Mouse (Mus musculus) spleen, postnatal 4 days (tissue): Measurements from ENCODE around the gene Prkcsh.

Experiments
- DNase-seq, 2 experiments: peaks; one replicate each; pipeline ENCODE4 v3.0.0; 2022; ENCODE audit warnings: low spot score in 2 of 2

Gene Prkcsh

GRCm38 (mm10) chr9:21987592-21988342 is 14.8 kb upstream of the Prkcsh start:
- no peak for DNase-seq

GRCm38 (mm10) chr9:21988421-21989101 is 14.0 kb upstream of the Prkcsh start:
- no peak for DNase-seq

GRCm38 (mm10) chr9:21989230-21990110 is 13.1 kb upstream of the Prkcsh start, which contains the start of gene Rgl3:
Rgl3 (minus strand) TSS chr9:21989446.
- DNase-seq, result no peak

DNA sequence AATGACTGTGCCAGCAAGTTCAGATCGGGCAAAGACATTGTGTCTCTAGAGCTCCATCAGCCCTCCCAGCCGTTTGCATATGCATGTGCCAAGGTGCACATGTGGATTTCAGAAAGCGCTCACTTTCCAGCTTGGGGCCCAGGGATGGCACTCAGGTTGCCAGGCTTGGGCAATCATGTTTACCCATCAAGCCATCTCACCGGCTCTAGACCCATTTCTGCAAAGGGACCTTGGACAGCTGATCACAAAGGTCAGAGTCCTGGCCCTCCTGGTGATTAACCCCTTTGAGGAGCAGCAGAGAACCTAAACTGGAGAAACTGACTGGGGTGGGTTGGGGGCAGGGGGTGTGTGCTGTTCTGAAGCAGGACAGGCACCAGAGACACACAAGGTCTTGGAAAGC is 10.4 kb upstream of the Prkcsh start:
- no peak for DNase-seq

GRCm38 (mm10) chr9:21996178-21996867 is 6.3 kb upstream of the Prkcsh start:
- no peak for DNase-seq

DNA sequence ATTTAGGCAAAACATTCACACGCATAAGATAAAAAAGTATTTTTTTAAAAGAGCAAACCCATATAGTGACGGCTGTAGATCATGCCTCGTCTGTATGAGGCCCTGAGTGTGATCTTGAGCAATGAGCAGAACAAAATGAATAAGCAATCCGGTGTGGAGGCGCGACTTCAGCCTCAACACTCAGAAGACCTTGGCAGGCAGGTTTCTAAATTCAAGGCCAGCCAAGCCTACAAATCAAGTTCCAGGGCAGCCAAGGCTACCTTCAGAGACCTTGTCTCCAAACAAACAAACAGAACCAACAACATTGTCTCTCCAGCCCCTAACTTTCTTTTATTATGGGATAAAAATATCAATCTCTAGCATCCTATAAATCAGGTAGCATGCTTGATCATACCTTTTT is 2.3 kb upstream of the Prkcsh start:
- no peak for DNase-seq

DNA sequence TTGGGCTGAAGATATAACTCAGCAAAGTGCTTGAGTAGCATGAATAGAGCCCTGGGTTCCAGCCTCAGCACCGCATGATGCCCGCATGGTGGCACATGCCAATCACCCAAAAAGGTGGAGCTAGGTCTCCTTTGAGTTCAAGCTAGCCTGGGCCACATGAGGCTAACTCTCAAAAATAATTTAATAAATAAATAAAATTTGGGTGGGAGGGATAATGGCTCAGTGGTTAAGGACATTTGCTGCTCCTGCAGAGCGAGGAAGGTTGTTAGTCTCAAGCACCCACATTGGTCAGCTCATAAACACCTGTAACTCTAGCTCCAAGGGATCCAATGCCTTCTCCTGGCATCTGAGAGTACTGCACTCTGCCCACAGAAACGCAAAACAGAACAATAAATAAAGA is 973 bp upstream of the Prkcsh start:
- DNase-seq, result no peak

DNA sequence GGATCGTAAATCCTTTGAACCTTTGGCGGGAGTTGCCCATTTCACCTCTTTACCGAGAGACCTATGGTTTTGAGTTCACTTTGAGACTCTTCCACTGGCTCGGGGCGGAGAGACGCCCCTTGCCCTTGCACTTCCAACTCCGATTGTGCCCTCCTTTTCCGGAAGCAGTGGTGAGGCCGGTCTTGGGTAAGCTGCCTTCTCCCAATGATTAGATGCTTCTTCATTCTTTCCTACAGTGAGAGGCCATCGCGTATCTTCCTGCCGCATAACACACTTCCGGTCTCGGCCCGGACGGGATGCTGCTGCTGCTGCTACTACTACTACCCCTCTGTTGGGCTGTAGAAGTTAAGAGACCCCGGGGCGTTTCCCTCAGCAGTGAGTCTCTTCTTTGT is 553 bp downstream of the Prkcsh start:
- DNase-seq, result peak in 1 of 2 experiments; percentile 44

- no peak for DNase-seq
Measured at GRCm38 (mm10) chr9:22004546-22004945, 1.9 kb downstream of the Prkcsh start.

- DNase-seq, result no peak
Measured at GRCm38 (mm10) chr9:22011055-22011454, 8.4 kb downstream of the Prkcsh start.

DNA sequence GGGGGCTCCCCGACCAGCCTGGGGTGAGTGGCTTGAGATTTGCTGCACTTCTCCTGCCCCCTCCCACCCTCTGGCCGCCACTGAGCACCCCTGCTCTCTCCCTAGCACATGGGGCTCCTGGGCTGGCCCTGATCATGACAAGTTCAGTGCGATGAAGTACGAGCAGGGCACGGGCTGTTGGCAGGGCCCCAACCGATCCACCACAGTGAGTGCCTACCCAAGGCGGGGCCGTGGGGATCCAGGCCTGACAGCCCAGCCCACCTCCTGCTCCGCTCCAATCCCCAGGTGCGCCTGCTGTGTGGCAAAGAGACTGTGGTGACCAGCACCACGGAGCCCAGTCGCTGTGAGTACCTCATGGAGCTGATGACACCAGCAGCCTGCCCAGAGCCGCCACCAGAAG is 10.1 kb downstream of the Prkcsh start:
- no peak for DNase-seq

DNA sequence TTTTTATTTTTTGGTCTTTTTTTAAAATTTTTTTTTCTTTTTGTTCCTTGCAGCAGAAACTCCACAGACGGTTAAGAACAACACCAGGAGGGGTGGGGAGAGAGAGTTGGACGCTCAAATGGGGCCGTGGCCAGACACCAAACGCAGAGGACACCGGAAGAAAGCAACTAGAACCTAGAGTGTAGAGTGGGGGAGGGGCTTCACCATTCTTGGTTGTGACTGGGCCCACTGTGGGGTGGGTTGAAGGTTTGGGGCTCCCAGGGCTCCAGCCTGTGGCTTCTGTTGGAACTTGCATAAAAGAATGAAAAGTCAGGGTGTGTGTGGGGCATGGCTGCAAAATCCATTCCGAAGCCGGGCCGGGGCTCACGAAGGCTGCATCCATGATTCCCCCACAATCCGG is 13.6 kb downstream of the Prkcsh start:
- DNase-seq, result no peak

- no peak for DNase-seq
Measured at GRCm38 (mm10) chr9:22017208-22017825, 14.7 kb downstream of the Prkcsh start.

GRCm38 (mm10) chr9:22024592-22024991 is 22.0 kb downstream of the Prkcsh start:
- no peak for DNase-seq

DNA sequence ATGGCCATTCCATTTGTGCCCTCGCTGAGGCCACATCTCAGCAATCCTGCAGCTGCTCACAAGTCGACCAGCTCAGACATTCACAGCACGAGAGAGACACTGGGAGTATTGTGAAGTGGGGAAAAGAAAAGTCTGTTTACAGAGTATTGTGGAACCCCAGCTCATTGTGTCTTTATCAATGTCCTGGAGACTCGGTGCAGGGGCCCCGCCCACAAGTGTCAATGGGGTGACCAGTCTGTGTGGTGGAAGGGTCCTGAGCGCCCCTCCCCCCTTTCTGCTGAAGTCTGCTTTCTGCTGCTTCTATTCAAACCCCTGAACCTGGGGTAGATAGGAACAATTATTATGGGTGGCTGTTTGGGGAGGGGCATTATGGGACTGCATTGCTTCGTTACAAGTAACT is 25.9 kb downstream of the Prkcsh start:
- DNase-seq, result no peak

- DNase-seq, result no peak
Measured at GRCm38 (mm10) chr9:22030386-22030785, 27.8 kb downstream of the Prkcsh start.

GRCm38 (mm10) chr9:22035300-22036044 is 32.9 kb downstream of the Prkcsh start:
- no peak for DNase-seq

GRCm38 (mm10) chr9:22037826-22038225 is 35.2 kb downstream of the Prkcsh start:
- DNase-seq, result no peak

DNA sequence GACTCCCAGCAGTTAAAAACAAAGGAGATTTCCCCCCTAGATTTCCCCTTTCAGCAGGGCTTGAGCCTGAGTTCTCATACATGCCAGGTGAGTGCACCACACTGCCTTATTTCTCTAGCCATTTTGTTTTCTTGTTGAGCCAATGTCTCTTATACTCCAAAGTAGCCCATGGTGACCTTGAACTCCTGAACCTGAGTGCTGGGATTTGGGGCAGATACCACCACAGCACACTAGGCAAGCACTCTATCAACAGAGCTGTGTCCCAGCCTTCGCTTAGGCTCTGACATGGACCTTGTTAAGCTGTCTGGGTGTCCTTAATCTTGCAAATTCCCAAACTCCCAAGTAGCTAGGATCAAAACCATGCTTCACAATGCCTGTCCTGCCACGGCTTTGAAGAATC is 39.2 kb downstream of the Prkcsh start:
- DNase-seq, result no peak

GRCm38 (mm10) chr9:22047329-22047728 is 44.7 kb downstream of the Prkcsh start:
- no peak for DNase-seq

- DNase-seq, result no peak
Measured at GRCm38 (mm10) chr9:22049315-22049714, 46.7 kb downstream of the Prkcsh start.
